Mouse (Mus musculus) bone marrow macrophage, adult 2 months (primary cell): Measurements from ENCODE around the gene Ap5z1.

Experiments used
- CTCF ChIP-seq: IDR thresholded peaks from 2 replicates; pipeline ENCODE4 v1.5.1; 2012; ENCODE audit warnings: low read depth, mild to moderate bottlenecking, low read length, moderate library complexity
- POLR2A ChIP-seq: IDR thresholded peaks from 2 replicates; pipeline ENCODE4 v1.6.1; 2012; ENCODE audit warnings: mild to moderate bottlenecking, low read depth, low read length, borderline replicate concordance

DNA sequence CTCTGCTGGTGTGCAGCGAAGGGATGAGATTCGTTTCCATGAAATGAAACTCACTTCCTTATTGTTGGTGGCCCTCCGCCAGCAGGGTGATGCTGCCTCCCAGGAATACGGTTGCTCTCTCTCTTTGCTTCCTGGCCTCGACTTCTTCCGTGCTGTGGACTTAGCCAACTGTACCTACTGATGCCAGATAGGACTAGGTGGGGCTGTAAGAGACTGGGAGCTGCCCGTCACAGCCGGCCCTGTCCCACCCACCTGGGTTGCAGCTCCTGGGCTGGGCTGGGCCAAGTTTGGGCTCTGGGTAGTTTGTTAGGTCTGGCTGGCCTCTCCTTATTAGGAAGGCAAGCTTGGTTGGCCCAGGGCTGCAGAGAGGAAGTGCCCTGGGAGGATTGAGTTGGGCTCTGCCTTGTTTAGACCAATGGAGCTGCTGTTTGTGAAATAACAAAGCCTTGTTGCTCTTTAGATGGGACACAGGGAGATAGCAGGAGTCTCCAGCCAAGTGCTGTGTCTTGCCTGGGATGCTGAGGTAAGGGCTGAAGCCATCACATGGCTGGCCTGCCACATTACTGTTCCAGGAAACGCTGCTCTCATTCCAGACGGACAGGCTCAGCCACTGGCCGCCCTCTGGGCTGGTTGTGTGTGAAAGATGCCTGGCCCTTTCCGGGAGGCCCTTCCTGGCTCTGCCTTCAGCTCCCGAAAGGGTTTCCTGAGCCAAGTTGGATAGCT, 39.0 kb upstream of the Ap5z1 start:
- TF ChIP-seq POLR2A (no peak), CTCF (no peak)
